Mouse (Mus musculus) erythroid progenitor cell, adult 5-6 weeks (primary cell): ENCODE data around the gene Gm8050. TPM values are rescaled to one million over a fixed set of nuclear protein-coding genes. Genes with fewer than 3 reads are reported as not detected.
"Not testable (repeated sequence)": the region's sequence is repeated elsewhere in the genome, so short reads cannot be mapped to it uniquely, and the experiment has no call there.

Source experiments
- ATAC-seq: replicated peaks from 2 replicates; pipeline ENCODE4 v1.8.0; 2016; ENCODE audit warnings: moderate number of reproducible peaks, mild to moderate bottlenecking, moderate TSS enrichment, inconsistent platforms; ENCODE audit not compliant: poor library complexity, low FRiP score, severe bottlenecking
- total RNA-seq, 2 experiments: library from RNA; stranded (forward) in 1 of 2; stranded (reverse) in 1 of 2; fragments of 150-400 nt in 1 of 2; fragments of 186-747, 209-891 nt in 1 of 2; gene quantifications; 2 replicates each; pipeline versions ENCODE4 v1.2.3 to v1.2.4; 2015 to 2017; ENCODE audit warnings: low replicate concordance in 2 of 2

Gene Gm8050
- total RNA-seq (2015; ENCODE audit: low replicate concordance), result not detected in 2 replicates
- total RNA-seq (2017; ENCODE audit: low replicate concordance), result not detected in 2 replicates

- ATAC-seq, result not testable (repeated sequence)
These were observed at the start of gene Gm8050 for GRCm38 (mm10) chr14:6720151-6720550. Gene Gm8050 (minus strand): TSS chr14:6720251.

GRCm38 (mm10) chr14:6757231-6757536, 37.1 kb upstream of the Gm8050 start:
- not testable (repeated sequence) for ATAC-seq

- not testable (repeated sequence) for ATAC-seq
These were observed 36.6 kb upstream of the Gm8050 start for GRCm38 (mm10) chr14:6756384-6757230.

GRCm38 (mm10) chr14:6742232-6742631, 22.2 kb upstream of the Gm8050 start, which contains the start of gene Gm3636:
Gene Gm3636 (minus strand): TSS chr14:6742332.
- not testable (repeated sequence) for ATAC-seq

DNA sequence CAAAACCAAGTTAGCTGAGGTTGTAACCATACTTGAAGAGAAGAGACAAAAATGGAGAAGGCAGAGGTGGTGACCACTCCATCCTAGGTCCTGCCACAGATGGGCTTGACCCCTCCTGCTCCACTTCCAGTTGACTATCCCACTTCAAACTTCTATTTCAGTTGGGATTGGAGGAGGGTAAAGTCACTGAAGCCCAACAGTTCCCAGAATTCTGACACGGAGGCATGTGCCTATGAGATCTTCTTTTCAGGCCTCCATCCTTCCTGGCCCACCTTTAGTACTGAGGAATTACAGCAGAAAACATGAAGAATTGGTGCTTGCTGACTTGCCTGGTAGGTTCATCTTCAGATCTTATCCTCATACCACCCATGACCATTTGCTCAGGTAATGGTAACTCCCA, 36.0 kb downstream of the Gm8050 start, which contains the start of gene Gm10251:
Gene Gm10251 (minus strand): TSS at position 101 of the 400 bp plus-strand sequence.
- not testable (repeated sequence) for ATAC-seq

Other genes starting within 250 kb of the Gm8050 start
- not detected in 2 replicates for gene Gm8356, start 183.0 kb downstream of the Gm8050 start, total RNA-seq (2015; ENCODE audit: low replicate concordance)
- not detected in 2 replicates for gene Gm8356, start 183.0 kb downstream of the Gm8050 start, total RNA-seq (2017; ENCODE audit: low replicate concordance)
- not detected in 2 replicates for gene Gm3629, start 129.6 kb downstream of the Gm8050 start, total RNA-seq (2015; ENCODE audit: low replicate concordance)
- not detected in 2 replicates for gene Gm3629, start 129.6 kb downstream of the Gm8050 start, total RNA-seq (2017; ENCODE audit: low replicate concordance)
- not detected in 2 replicates for gene Gm3460, start 97.8 kb downstream of the Gm8050 start, total RNA-seq (2015; ENCODE audit: low replicate concordance)
- gene Gm3460, start 97.8 kb downstream of the Gm8050 start, total RNA-seq (2017; ENCODE audit: low replicate concordance), result not detected in 2 replicates
- not detected in 2 replicates for gene Gm10251, start 36.1 kb downstream of the Gm8050 start, total RNA-seq (2015; ENCODE audit: low replicate concordance)
- gene Gm10251, start 36.1 kb downstream of the Gm8050 start, total RNA-seq (2017; ENCODE audit: low replicate concordance), result not detected in 2 replicates
- gene Gm3636, start 22.1 kb upstream of the Gm8050 start, total RNA-seq (2015; ENCODE audit: low replicate concordance), result not detected in 2 replicates
- not detected in 2 replicates for gene Gm3636, start 22.1 kb upstream of the Gm8050 start, total RNA-seq (2017; ENCODE audit: low replicate concordance)
- gene Gm8362, start 54.2 kb upstream of the Gm8050 start, total RNA-seq (2015; ENCODE audit: low replicate concordance), result not detected in 2 replicates
- gene Gm8362, start 54.2 kb upstream of the Gm8050 start, total RNA-seq (2017; ENCODE audit: low replicate concordance), result not detected in 2 replicates
- not detected in 2 replicates for gene Gm3642, start 120.1 kb upstream of the Gm8050 start, total RNA-seq (2015; ENCODE audit: low replicate concordance)
- gene Gm3642, start 120.1 kb upstream of the Gm8050 start, total RNA-seq (2017; ENCODE audit: low replicate concordance), result not detected in 2 replicates
- gene Gm3667, start 169.7 kb upstream of the Gm8050 start, total RNA-seq (2015; ENCODE audit: low replicate concordance), result not detected in 2 replicates
- not detected in 2 replicates for gene Gm3667, start 169.7 kb upstream of the Gm8050 start, total RNA-seq (2017; ENCODE audit: low replicate concordance)